Mouse (Mus musculus) C2C12 (cell line): ENCODE measurements around the gene Lmna.

Experiments used
- CTCF ChIP-seq: IDR thresholded peaks from one replicate; pipeline ENCODE4 v1.5.1; 2011; ENCODE audit not compliant: control insufficient read depth, insufficient read depth, insufficient read length
- FOSL1 ChIP-seq: IDR thresholded peaks from one replicate; pipeline ENCODE4 v1.8.0; 2011; ENCODE audit warnings: mild to moderate bottlenecking, low read length; ENCODE audit not compliant: poor library complexity, insufficient read depth, severe bottlenecking
- MYOD1 ChIP-seq: IDR thresholded peaks from one replicate; pipeline ENCODE4 v1.6.1; 2011; ENCODE audit warnings: low read depth; ENCODE audit not compliant: control insufficient read depth, insufficient read length
- MYOG ChIP-seq: IDR thresholded peaks from one replicate; pipeline ENCODE4 v1.6.1; 2011; ENCODE audit not compliant: control insufficient read depth, insufficient read length; ENCODE audit errors: extremely low read depth
- USF1 ChIP-seq: IDR thresholded peaks from one replicate; pipeline ENCODE4 v1.6.1; 2011; ENCODE audit warnings: low read depth, mild to moderate bottlenecking, control low read depth, moderate library complexity

GRCm38 (mm10) chr3:88503505-88503863 lies 6.3 kb downstream of the Lmna start:
- TF ChIP-seq MYOD1 (no peak), CTCF (no peak), MYOG (no peak), USF1 (no peak), FOSL1 (peak; percentile 93)
